Mouse (Mus musculus) spleen, adult 10 weeks (tissue): Measurements from ENCODE around the gene Shox2. TPM values are rescaled to one million over a fixed set of nuclear protein-coding genes. Genes with fewer than 3 reads are reported as not detected.

Experiments used
- polyA plus RNA-seq: library from polyadenylated mRNA; stranded (reverse); fragments of 350-450 nt; fragmentation: Illumina TruSeq; extraction: RNeasy Lipid Tissue Mini Kit (QIAGEN cat#74804); gene quantifications from one replicate; pipeline ENCODE4 v1.2.3, GENCODE M21; 2015; ENCODE audit warnings: low replicate concordance; ENCODE audit not compliant: insufficient read depth

Gene Shox2
- polyA plus RNA-seq, result 0.17 TPM

DNA sequence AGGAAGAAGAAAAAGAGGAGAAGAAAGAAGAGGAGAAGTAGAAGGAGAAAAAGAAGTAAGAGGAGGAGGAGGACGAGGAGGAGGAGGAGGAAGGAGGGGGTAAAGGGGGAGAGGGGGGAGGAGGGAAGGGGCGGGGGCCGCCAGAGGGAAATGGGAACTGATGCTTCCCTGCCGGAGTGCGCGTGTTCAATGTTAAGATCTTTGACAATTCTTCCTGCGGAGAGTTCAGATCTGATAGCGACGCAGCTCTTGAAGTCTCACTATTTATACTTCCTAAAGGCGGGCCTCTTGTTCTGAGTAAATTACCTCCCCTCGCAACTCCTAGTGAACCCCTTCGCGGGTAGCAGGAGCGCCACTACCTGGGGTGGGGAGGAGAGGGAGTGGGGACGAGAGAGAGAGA lies at the start of gene Shox2:
Shox2 (minus strand) TSS at position 66 of the 400 bp plus-strand sequence.

GRCm38 (mm10) chr3:66981101-66981661 lies 390 bp downstream of the Shox2 start, which contains the start of gene Rsrc1:
Gene Rsrc1, plus strand, starts transcription at chr3:66981390.

Other genes with a start within 250 kb of the Shox2 start
- gene Rsrc1, start 381 bp downstream of the Shox2 start, polyA plus RNA-seq, result 27.6 TPM